Mouse (Mus musculus) MEL (cell line): ENCODE measurements at regions not wholly inside any gene's neighbourhood (a gene's known extent, or its start where the extent isn't known, plus 50 kb on each side); places are given as distances from the start of the nearest gene placed in this dataset.

Experiments used
- DNase-seq: peaks from one replicate; pipeline ENCODE4 v3.0.0; 2011; ENCODE audit warnings: low read depth, low spot score
- H3K27ac ChIP-seq: 2 replicates; pipeline ENCODE4 v1.5.1; 2012; ENCODE audit warnings: low read depth, mild to moderate bottlenecking, control low read depth, low read length, moderate library complexity; ENCODE audit not compliant: control insufficient read depth
- H3K27me3 ChIP-seq, 2 experiments: fragments of 150-350 bp in 1 of 2; sonication (generic) in 1 of 2; 2 replicates each; pipeline ENCODE4 v1.6.1; 2012; ENCODE audit warnings: low read length in 2 of 2, mild to moderate bottlenecking in 2 of 2, improper control_type of control experiment in 1 of 2, moderate library complexity in 1 of 2; ENCODE audit not compliant: insufficient read depth in 2 of 2, control insufficient read depth in 1 of 2
- H3K36me3 ChIP-seq, 2 experiments: 2 replicates each; pipeline ENCODE4 v1.6.1; 2012 to 2014; ENCODE audit warnings: low read length in 2 of 2, improper control_type of control experiment in 1 of 2, inconsistent platforms in 1 of 2, mild to moderate bottlenecking in 1 of 2; ENCODE audit not compliant: insufficient read depth in 2 of 2, control insufficient read depth in 1 of 2
- H3K4me1 ChIP-seq, 2 experiments: fragments of 150-350 bp in 1 of 2; sonication (generic) in 1 of 2; 2 replicates each; pipeline ENCODE4 v1.6.1; 2012; ENCODE audit warnings: low read length in 2 of 2, improper control_type of control experiment in 1 of 2, mild to moderate bottlenecking in 1 of 2; ENCODE audit not compliant: insufficient read depth in 2 of 2, control insufficient read depth in 1 of 2
- H3K4me3 ChIP-seq, 2 experiments: fragments of 150-350 bp in 1 of 2; sonication (generic) in 1 of 2; 2 replicates each; pipeline ENCODE4 v1.5.1; 2012; ENCODE audit warnings: low read depth in 2 of 2, low read length in 2 of 2, mild to moderate bottlenecking in 2 of 2, moderate library complexity in 2 of 2, control low read depth in 1 of 2, improper control_type of control experiment in 1 of 2; ENCODE audit not compliant: control insufficient read depth in 1 of 2, insufficient read depth in 1 of 2
- H3K79me2 ChIP-seq: 2 replicates; pipeline ENCODE4 v1.6.1; 2012; ENCODE audit warnings: mild to moderate bottlenecking, low read length, moderate library complexity; ENCODE audit not compliant: control insufficient read depth, poor library complexity, insufficient read depth
- H3K9ac ChIP-seq: 2 replicates; pipeline ENCODE4 v1.6.1; 2012; ENCODE audit warnings: low read depth, mild to moderate bottlenecking, control low read depth, low read length, moderate library complexity; ENCODE audit not compliant: control insufficient read depth, poor library complexity, severe bottlenecking
- H3K9me3 ChIP-seq: fragments of 150-350 bp; sonication (generic); replicated peaks from 2 replicates; pipeline ENCODE4 v1.6.1; 2012; ENCODE audit warnings: mild to moderate bottlenecking, low read length, improper control_type of control experiment, moderate library complexity; ENCODE audit not compliant: insufficient read depth
- BHLHE40 ChIP-seq: IDR thresholded peaks from 2 replicates; pipeline ENCODE4 v1.6.1; 2012; ENCODE audit warnings: low read depth, mild to moderate bottlenecking, inconsistent platforms, low read length, improper control_type of control experiment, borderline replicate concordance
- CHD1 ChIP-seq: IDR thresholded peaks from 2 replicates; pipeline ENCODE4 v1.6.1; 2012; ENCODE audit warnings: low read depth, mild to moderate bottlenecking, inconsistent platforms, low read length, improper control_type of control experiment
- CHD2 ChIP-seq: IDR thresholded peaks from 2 replicates; pipeline ENCODE4 v1.6.1; 2011; ENCODE audit warnings: low read length, improper control_type of control experiment
- CTCF ChIP-seq, 3 experiments: IDR thresholded peaks in 2 of 3; conservative IDR thresholded peaks in 1 of 3; 2 replicates each; pipeline ENCODE4 v1.5.1; 2011 to 2012; ENCODE audit warnings: low read length in 3 of 3, low read depth in 2 of 3, mild to moderate bottlenecking in 2 of 3, improper control_type of control experiment in 1 of 3, inconsistent platforms in 1 of 3, mixed read lengths in 1 of 3, moderate library complexity in 1 of 3; ENCODE audit not compliant: control insufficient read depth in 1 of 3, insufficient read depth in 1 of 3, poor library complexity in 1 of 3, severe bottlenecking in 1 of 3
- E2F4 ChIP-seq: IDR thresholded peaks from 2 replicates; pipeline ENCODE4 v1.6.1; 2011; ENCODE audit warnings: low read depth, low read length, improper control_type of control experiment, borderline replicate concordance
- ELF1 ChIP-seq: IDR thresholded peaks from 2 replicates; pipeline ENCODE4 v1.6.1; 2014; ENCODE audit warnings: low read depth, mild to moderate bottlenecking, inconsistent platforms, low read length, improper control_type of control experiment, moderate library complexity
- EP300 ChIP-seq, 2 experiments: IDR thresholded peaks; 2 replicates each; pipeline ENCODE4 v1.6.1; 2011; ENCODE audit warnings: improper control_type of control experiment in 2 of 2, low read length in 2 of 2, low read depth in 1 of 2, mild to moderate bottlenecking in 1 of 2
- ETS1 ChIP-seq: IDR thresholded peaks from 2 replicates; pipeline ENCODE4 v1.6.1; 2012; ENCODE audit warnings: low read depth, mild to moderate bottlenecking, inconsistent platforms, low read length, improper control_type of control experiment, moderate library complexity
- GATA1 ChIP-seq: IDR thresholded peaks from 2 replicates; pipeline ENCODE4 v1.6.1; 2011; ENCODE audit warnings: low read depth, low read length, improper control_type of control experiment
- HCFC1 ChIP-seq: IDR thresholded peaks from 2 replicates; pipeline ENCODE4 v1.6.1; 2012; ENCODE audit warnings: low read depth, mild to moderate bottlenecking, inconsistent platforms, low read length, improper control_type of control experiment, moderate library complexity
- MAZ ChIP-seq: IDR thresholded peaks from 2 replicates; pipeline ENCODE4 v1.6.1; 2012; ENCODE audit warnings: low read depth, mild to moderate bottlenecking, inconsistent platforms, low read length, improper control_type of control experiment
- MXI1 ChIP-seq: IDR thresholded peaks from 2 replicates; pipeline ENCODE4 v1.6.1; 2011; ENCODE audit warnings: mild to moderate bottlenecking, low read depth, low read length, improper control_type of control experiment
- MYB ChIP-seq: IDR thresholded peaks from 2 replicates; pipeline ENCODE4 v1.6.1; 2011; ENCODE audit warnings: mild to moderate bottlenecking, low read depth, low read length, improper control_type of control experiment
- MYC ChIP-seq: IDR thresholded peaks from 2 replicates; pipeline ENCODE4 v1.6.1; 2011; ENCODE audit warnings: low read depth, mild to moderate bottlenecking, low read length, improper control_type of control experiment, moderate library complexity
- NRF1 ChIP-seq: IDR thresholded peaks from 2 replicates; pipeline ENCODE4 v1.6.1; 2014; ENCODE audit warnings: low read depth, mild to moderate bottlenecking, inconsistent platforms, low read length, improper control_type of control experiment, moderate library complexity; ENCODE audit not compliant: poor library complexity, insufficient read depth, severe bottlenecking
- POLR2AphosphoS2 ChIP-seq: IDR thresholded peaks from 2 replicates; pipeline ENCODE4 v1.6.1; 2011; ENCODE audit warnings: low read length, improper control_type of control experiment
- POLR2AphosphoS5 ChIP-seq: IDR thresholded peaks from 2 replicates; pipeline ENCODE4 v1.6.1; 2012; ENCODE audit warnings: low read depth, borderline replicate concordance, mild to moderate bottlenecking, inconsistent platforms, low read length, moderate library complexity, mixed read lengths
- RCOR1 ChIP-seq: IDR thresholded peaks from 2 replicates; pipeline ENCODE4 v1.6.1; 2012; ENCODE audit warnings: low read depth, mild to moderate bottlenecking, inconsistent platforms, low read length, improper control_type of control experiment
- SIN3A ChIP-seq: IDR thresholded peaks from 2 replicates; pipeline ENCODE4 v1.6.1; 2012; ENCODE audit warnings: low read length, improper control_type of control experiment, inconsistent platforms
- SMC3 ChIP-seq: IDR thresholded peaks from 2 replicates; pipeline ENCODE4 v1.6.1; 2011; ENCODE audit warnings: low read depth, low read length, improper control_type of control experiment
- TAL1 ChIP-seq: IDR thresholded peaks from 2 replicates; pipeline ENCODE4 v1.6.1; 2012; ENCODE audit warnings: mild to moderate bottlenecking, inconsistent platforms, low read length, moderate library complexity, mixed read lengths
- TBP ChIP-seq: IDR thresholded peaks from 2 replicates; pipeline ENCODE4 v1.8.0; 2011; ENCODE audit warnings: low read depth, low read length, improper control_type of control experiment
- ZC3H11A ChIP-seq: IDR thresholded peaks from 2 replicates; pipeline ENCODE4 v1.6.1; 2012; ENCODE audit warnings: low read depth, mild to moderate bottlenecking, inconsistent platforms, low read length, improper control_type of control experiment
- ZMIZ1 ChIP-seq: IDR thresholded peaks from 2 replicates; pipeline ENCODE4 v1.6.1; 2012; ENCODE audit warnings: low read depth, mild to moderate bottlenecking, inconsistent platforms, low read length, improper control_type of control experiment, moderate library complexity

- Histone ChIP-seq H3K27me3 (no peaks in the 10 kb centered on the region), H3K4me3 (no peak overlapping the region), H3K79me2 (no peaks in the 10 kb centered on the region), H3K4me1 (no peaks in the 10 kb centered on the region), H3K27ac (no peak overlapping the region), H3K36me3 (no peaks in the 10 kb centered on the region), H3K9me3 (no peaks in the 10 kb centered on the region), H3K9ac (no peak overlapping the region)
- TF ChIP-seq CHD2 (no peak), CHD1 (no peak), MYC (no peak), NRF1 (no peak), GATA1 (no peak), TBP (no peak), MXI1 (no peak), EP300 (IDR thresholded peaks at IDR 0.05; ENCODE audit: low read depth in 1 of 2, low read length in 2 of 2) (no peak), BHLHE40 (no peak), SMC3 (no peak), SIN3A (no peak), ZMIZ1 (no peak), POLR2AphosphoS2 (no peak), HCFC1 (no peak)
- TF ChIP-seq, all 39 proteins: peak for 0
- DNase-seq, result no peak
These were observed 172.4 kb downstream of the Rdh14 start for GRCm38 (mm10) chr12:10562966-10563365.

- H3K27me3 ChIP-seq, result no peaks in the 10 kb centered on the region
- no peaks in the 10 kb centered on the region for H3K36me3 ChIP-seq
- no peaks in the 10 kb centered on the region for H3K9me3 ChIP-seq
- H3K27ac ChIP-seq, result no peak overlapping the region
- H3K9ac ChIP-seq, result no peak overlapping the region
- no peaks in the 10 kb centered on the region for H3K4me1 ChIP-seq
- TF ChIP-seq MXI1 (no peak), POLR2AphosphoS5 (no peak), HCFC1 (no peak), E2F4 (no peak), TAL1 (no peak), RCOR1 (no peak), SIN3A (no peak), ELF1 (no peak), CTCF (IDR thresholded peaks at IDR 0.05 in 2 of 3, conservative IDR thresholded peaks at IDR 0.05 in 1 of 3; ENCODE audit: control insufficient read depth in 1 of 3, insufficient read depth in 1 of 3, low read depth in 2 of 3, low read length in 3 of 3, poor library complexity in 1 of 3, severe bottlenecking in 1 of 3) (no peak), MAZ (no peak), ZC3H11A (no peak), CHD1 (no peak), ETS1 (no peak), EP300 (IDR thresholded peaks at IDR 0.05; ENCODE audit: low read depth in 1 of 2, low read length in 2 of 2) (no peak), NRF1 (no peak), MYB (no peak), MYC (no peak), BHLHE40 (no peak)
- TF ChIP-seq, all 39 proteins: peak for 0
- Histone ChIP-seq H3K79me2 (no peaks in the 10 kb centered on the region), H3K4me3 (no peak overlapping the region)
- DNase-seq, result no peak
These were observed 177.3 kb downstream of the Rdh14 start for GRCm38 (mm10) chr12:10567881-10568280.
